Mouse (Mus musculus) mouse embryonic stem cell (cell line): ENCODE measurements around the gene Krtap19-4.

ENCODE experiments used
- in situ Hi-C, 2 experiments: fragments of 300-500 bp; cut with MboI; formaldehyde crosslinking; loops; 1 replicate in 1 of 2; 3 replicates in 1 of 2; pipeline ENCODE4 v1.14.3; 2019 to 2020; ENCODE audit warnings: low sequenced_read_pairs in 2 of 2, low pct_unique_long_range_greater_than_20kb in 1 of 2, mixed read lengths in 1 of 2; ENCODE audit not compliant: unreplicated experiment in 1 of 2

The Krtap19-4 gene

GRCm38 (mm10) chr16:88884989-88885388 lies at the start of gene Krtap19-4:
Krtap19-4 (minus strand) TSS chr16:88885089.
- in situ Hi-C loops: no loop called here

GRCm38 (mm10) chr16:88932165-88932564 lies 47.3 kb upstream of the Krtap19-4 start, which contains the start of gene Krtap19-9b:
Krtap19-9b (minus strand) TSS chr16:88932265.
- in situ Hi-C loops: no loop called here

GRCm38 (mm10) chr16:88896357-88896756 lies 11.5 kb upstream of the Krtap19-4 start, which contains the start of gene Krtap19-5:
Krtap19-5 (minus strand) TSS chr16:88896457.
- in situ Hi-C loops: no loop called here

GRCm38 (mm10) chr16:88886870-88887269 lies 2.0 kb upstream of the Krtap19-4 start:
- in situ Hi-C loops: no loop called here

GRCm38 (mm10) chr16:88877938-88878337 lies 7.0 kb downstream of the Krtap19-4 start, which contains the start of gene Krtap19-3:
Krtap19-3 (minus strand) TSS chr16:88878038.
- in situ Hi-C loops: no loop called here

- in situ Hi-C loops: no loop called here
These were observed 10.7 kb downstream of the Krtap19-4 start, which contains the start of gene Krtap19-2 for GRCm38 (mm10) chr16:88874169-88874568. Krtap19-2 (minus strand) TSS chr16:88874269.

- in situ Hi-C loops: no loop called here
These were observed 15.6 kb downstream of the Krtap19-4 start, which contains the start of gene Krtap19-1 for GRCm38 (mm10) chr16:88869311-88869710. Krtap19-1 (minus strand) TSS chr16:88869411.

- in situ Hi-C loops: no loop called here
These were observed 19.9 kb downstream of the Krtap19-4 start for GRCm38 (mm10) chr16:88864887-88865407.

GRCm38 (mm10) chr16:88851450-88851849 lies 33.4 kb downstream of the Krtap19-4 start:
- in situ Hi-C loops: no loop called here

GRCm38 (mm10) chr16:88848558-88848957 lies 36.3 kb downstream of the Krtap19-4 start:
- in situ Hi-C loops: no loop called here

GRCm38 (mm10) chr16:88847363-88847762 lies 37.5 kb downstream of the Krtap19-4 start:
- in situ Hi-C loops: no loop called here
